Mouse (Mus musculus): ENCODE measurements around the gene Yjefn3. TPM values are rescaled to one million over a fixed set of nuclear protein-coding genes. Genes with fewer than 3 reads are reported as not detected.

Gene Yjefn3
- polyA plus RNA-seq, 1 experiment from 2014 or later: 8.4 TPM

GRCm38 (mm10) chr8:69847167-69848065 lies 55.1 kb downstream of the Yjefn3 start:
- Histone ChIP-seq H3K4me1 (ENCODE audit: control insufficient read depth, insufficient read depth, low read length) (no peaks in the 10 kb centered on the region), H3K4me2 (ENCODE audit: low read length) (no peak overlapping the region), H3K27me3 (ENCODE audit: control insufficient read depth, insufficient read depth, low read length) (no peaks in the 10 kb centered on the region), H3K4me3 (replicated peaks; ENCODE audit: low read depth, low read length) (no peak overlapping the region), H3K27ac (replicated peaks; ENCODE audit: low read depth, low read length) (no peak overlapping the region), H3K9me3 (ENCODE audit: control insufficient read depth, low read length) (no peaks in the 10 kb centered on the region), H3K36me3 (ENCODE audit: control insufficient read depth, insufficient read depth, low read length) (no peaks in the 10 kb centered on the region), H3K9ac (replicated peaks; ENCODE audit: low read length) (no peak overlapping the region)
- 85% methylated on average over 3 of the region's 3 CpGs for WGBS
- no peak for ATAC-seq (ENCODE audit: low FRiP score, low TSS enrichment)
- no peak for DNase-seq

Other genes with a start within 250 kb of the Yjefn3 start
- 1.6 and 1.9 TPM in 2 replicates for gene Zfp964, start 248.2 kb downstream of the Yjefn3 start, polyA plus RNA-seq (2014; fragmentation: Nextera tagmentation; extraction: Ambion mirVana)
- gene Zfp869, start 192.0 kb downstream of the Yjefn3 start, polyA plus RNA-seq (2014; fragmentation: Nextera tagmentation; extraction: Ambion mirVana): 23.4 and 31.7 TPM in 2 replicates
- gene Zfp963, start 152.7 kb downstream of the Yjefn3 start, polyA plus RNA-seq (2014; fragmentation: Nextera tagmentation; extraction: Ambion mirVana): 9.6 and 10.6 TPM in 2 replicates
- gene Gm20422, start 127.8 kb downstream of the Yjefn3 start, polyA plus RNA-seq (2014; fragmentation: Nextera tagmentation; extraction: Ambion mirVana): not detected in 2 replicates
- gene Atp13a1, start 111.5 kb downstream of the Yjefn3 start, polyA plus RNA-seq (2014; fragmentation: Nextera tagmentation; extraction: Ambion mirVana): 49.6 and 50.6 TPM in 2 replicates
- gene Zfp866, start 111.5 kb downstream of the Yjefn3 start, polyA plus RNA-seq (2014; fragmentation: Nextera tagmentation; extraction: Ambion mirVana): 40.1 and 50.4 TPM in 2 replicates
- gene Gmip, start 94.0 kb downstream of the Yjefn3 start, polyA plus RNA-seq (2014; fragmentation: Nextera tagmentation; extraction: Ambion mirVana): 26.0 and 33.2 TPM in 2 replicates
- gene Lpar2, start 80.3 kb downstream of the Yjefn3 start, polyA plus RNA-seq (2014; fragmentation: Nextera tagmentation; extraction: Ambion mirVana): 1.2 TPM in 2 replicates
- gene Pbx4, start 70.2 kb downstream of the Yjefn3 start, polyA plus RNA-seq (2014; fragmentation: Nextera tagmentation; extraction: Ambion mirVana): 62.3 and 78.2 TPM in 2 replicates
- 3.1 and 4.6 TPM in 2 replicates for gene Cilp2, start 15.0 kb downstream of the Yjefn3 start, polyA plus RNA-seq (2014; fragmentation: Nextera tagmentation; extraction: Ambion mirVana)
- 5.1 TPM in 2 replicates for gene Tssk6, start 528 bp downstream of the Yjefn3 start, polyA plus RNA-seq (2014; fragmentation: Nextera tagmentation; extraction: Ambion mirVana)
- 170 and 211 TPM in 2 replicates for gene Ndufa13, start 154 bp downstream of the Yjefn3 start, polyA plus RNA-seq (2014; fragmentation: Nextera tagmentation; extraction: Ambion mirVana)
- 22.6 and 28.1 TPM in 2 replicates for gene Gatad2a, start 93.7 kb upstream of the Yjefn3 start, polyA plus RNA-seq (2014; fragmentation: Nextera tagmentation; extraction: Ambion mirVana)
- 65.2 and 76.3 TPM in 2 replicates for gene Mau2, start 140.0 kb upstream of the Yjefn3 start, polyA plus RNA-seq (2014; fragmentation: Nextera tagmentation; extraction: Ambion mirVana)
- 49.2 and 52.7 TPM in 2 replicates for gene Sugp1, start 140.1 kb upstream of the Yjefn3 start, polyA plus RNA-seq (2014; fragmentation: Nextera tagmentation; extraction: Ambion mirVana)
- 2.0 and 2.1 TPM in 2 replicates for gene Tm6sf2, start 170.2 kb upstream of the Yjefn3 start, polyA plus RNA-seq (2014; fragmentation: Nextera tagmentation; extraction: Ambion mirVana)
- 1.2 and 1.3 TPM in 2 replicates for gene Hapln4, start 180.7 kb upstream of the Yjefn3 start, polyA plus RNA-seq (2014; fragmentation: Nextera tagmentation; extraction: Ambion mirVana)
- gene Ncan, start 218.2 kb upstream of the Yjefn3 start, polyA plus RNA-seq (2014; fragmentation: Nextera tagmentation; extraction: Ambion mirVana): 135 and 147 TPM in 2 replicates
- 25.8 and 43.4 TPM in 2 replicates for gene Nr2c2ap, start 228.6 kb upstream of the Yjefn3 start, polyA plus RNA-seq (2014; fragmentation: Nextera tagmentation; extraction: Ambion mirVana)
- 6.7 and 7.5 TPM in 2 replicates for gene Rfxank, start 236.4 kb upstream of the Yjefn3 start, polyA plus RNA-seq (2014; fragmentation: Nextera tagmentation; extraction: Ambion mirVana)
- gene Borcs8, start 236.8 kb upstream of the Yjefn3 start, polyA plus RNA-seq (2014; fragmentation: Nextera tagmentation; extraction: Ambion mirVana): 64.2 and 71.2 TPM in 2 replicates
- gene Mef2b, start 237.0 kb upstream of the Yjefn3 start, polyA plus RNA-seq (2014; fragmentation: Nextera tagmentation; extraction: Ambion mirVana): 0.46 and 0.50 TPM in 2 replicates